23 mouse cellular contexts compared by ENCODE assay signal in genomic region chr14:49560706-49561105, GRCm38 (mm10). TPM values are rescaled to one million over a fixed set of nuclear protein-coding genes. Genes with fewer than 3 reads are reported as not detected.
DNase-seq lines count a peak whose midpoint lies in the region; ATAC-seq and TF ChIP-seq lines count a peak whose summit lies in the region.
"Had no signal": no experiment of that assay in that cellular context is flagged by ENCODE, and none has a peak within 500 bp of the region (broad histone marks: within the 10 kb centered on the region; RNA-seq: fewer than 3 reads in every experiment).

No protein-coding gene starts in this region.

- ATAC-seq in lung, postnatal 0 days, result no peak
- ATAC-seq in forebrain, embryonic 12.5 days (ENCODE audit: low FRiP score), result no peak
- ATAC-seq: forebrain, embryonic 16.5 days; hindbrain, embryonic 16.5 days; inflammation-experienced regulatory T-cells, adult 6 months; intestine, postnatal 0 days had no signal

- TF ChIP-seq EP300 in lung, postnatal 0 days (IDR thresholded peaks at IDR 0.05), result no peak

- no peak overlapping the region for H3K4me3 ChIP-seq in lung, postnatal 0 days (ENCODE audit: low read depth, low read length)
- no peak overlapping the region for H3K4me3 ChIP-seq in forebrain, embryonic 12.5 days (replicated peaks)
- H3K4me3 ChIP-seq: embryonic facial prominence, embryonic 15.5 days; heart, embryonic 10.5 days; hindbrain, embryonic 12.5 days had no signal

- no peaks in the 10 kb centered on the region for H3K4me1 ChIP-seq in lung, postnatal 0 days (ENCODE audit: insufficient read depth, low read depth, low read length)
- H3K4me1 ChIP-seq in forebrain, embryonic 12.5 days, result no peaks in the 10 kb centered on the region
- H3K4me1 ChIP-seq: embryonic facial prominence, embryonic 15.5 days; heart, embryonic 10.5 days; hindbrain, embryonic 12.5 days had no signal

- no peak overlapping the region for H3K4me2 ChIP-seq in lung, postnatal 0 days (replicated peaks; ENCODE audit: low read depth, low read length)
- no peak overlapping the region for H3K4me2 ChIP-seq in forebrain, embryonic 12.5 days
- H3K4me2 ChIP-seq: embryonic facial prominence, embryonic 15.5 days; hindbrain, embryonic 12.5 days had no signal

- no peaks in the 10 kb centered on the region for H3K27me3 ChIP-seq in lung, postnatal 0 days (replicated peaks; ENCODE audit: insufficient read depth, low read length)
- no peaks in the 10 kb centered on the region for H3K27me3 ChIP-seq in forebrain, embryonic 12.5 days
- H3K27me3 ChIP-seq: embryonic facial prominence, embryonic 15.5 days; hindbrain, embryonic 12.5 days had no signal

- TF ChIP-seq CTCF in lung, postnatal 0 days (IDR thresholded peaks at IDR 0.05), result no peak

- peak; percentile 10 for DNase-seq in cerebellum, adult 11-12 months
- DNase-seq in cerebellum, adult 8-10 months, result peak; percentile 10
- DNase-seq in cerebellum, postnatal 14 days, result peak; percentile 7 to 48
- DNase-seq in lung, postnatal 0 days (ENCODE audit: low spot score), result no peak
- no peak for DNase-seq in kidney, adult 8-10 months
- DNase-seq: adrenal gland, postnatal 14 days; embryo, embryonic 11 days; gastrocnemius, postnatal 10 days; heart, adult 18-20 months; heart, postnatal 10 days; heart, postnatal 4 days; kidney, adult 9 months had no signal

- no peaks in the 10 kb centered on the region for H3K9me3 ChIP-seq in lung, postnatal 0 days (ENCODE audit: low read length)
- no peaks in the 10 kb centered on the region for H3K9me3 ChIP-seq in forebrain, embryonic 12.5 days
- H3K9me3 ChIP-seq: embryonic facial prominence, embryonic 15.5 days; G1E; heart, embryonic 10.5 days; hindbrain, embryonic 12.5 days had no signal

- no peak overlapping the region for H3K9ac ChIP-seq in lung, postnatal 0 days (replicated peaks; ENCODE audit: low read depth)
- H3K9ac ChIP-seq in forebrain, embryonic 12.5 days, result no peak overlapping the region
- H3K9ac ChIP-seq: embryonic facial prominence, embryonic 15.5 days; hindbrain, embryonic 12.5 days had no signal

- no peaks in the 10 kb centered on the region for H3K36me3 ChIP-seq in lung, postnatal 0 days (ENCODE audit: insufficient read depth, low read length)
- no peaks in the 10 kb centered on the region for H3K36me3 ChIP-seq in forebrain, embryonic 12.5 days (replicated peaks)
- H3K36me3 ChIP-seq: embryonic facial prominence, embryonic 15.5 days; G1E; heart, embryonic 10.5 days; hindbrain, embryonic 12.5 days had no signal

- no peak overlapping the region for H3K27ac ChIP-seq in lung, postnatal 0 days (ENCODE audit: low read length)
- no peak overlapping the region for H3K27ac ChIP-seq in forebrain, embryonic 12.5 days
- H3K27ac ChIP-seq: embryonic facial prominence, embryonic 15.5 days; heart, embryonic 10.5 days; hindbrain, embryonic 12.5 days had no signal

- WGBS in lung, postnatal 0 days, result 58% methylated on average over 2 of the region's 2 CpGs
- WGBS in forebrain, embryonic 12.5 days, result 80% methylated on average over 2 of the region's 2 CpGs

RNA-seq across cellular contexts. Expression of gene Slc35f4, which starts 34.9 kb away (rescaled TPM):
- polyA plus RNA-seq in lung, postnatal 0 days (2015; fragmentation: Nextera tagmentation; extraction: Ambion mirVana), result not detected in 2 replicates
- polyA plus RNA-seq in forebrain, embryonic 12.5 days (2016; fragmentation: Nextera tagmentation; extraction: Ambion mirVana), result 0.57 and 0.65 TPM in 2 replicates
- polyA plus RNA-seq: embryonic facial prominence, embryonic 11.5 days; embryonic facial prominence, embryonic 15.5 days; forebrain, embryonic 11.5 days; G1E; inflammation-experienced regulatory T-cells, adult 6 months had no signal

Comparison
In these comparisons a context has a peak if more than half of its experiments do, and no peak if none do; other contexts are left out.
1. DNase-seq: peak in cerebellum, adult 11-12 months (single experiment), cerebellum, adult 8-10 months (single experiment) and cerebellum, postnatal 14 days (2 of 2); none in lung, postnatal 0 days (single experiment) and kidney, adult 8-10 months (0 of 2).